Mouse (Mus musculus) erythroblast, embryonic 14.5 days (primary cell): ENCODE data around the gene Zfp871.

Experiments
- GATA1 ChIP-seq: IDR thresholded peaks from 2 replicates; pipeline ENCODE4 v1.6.1; 2012; ENCODE audit warnings: low read length, inconsistent platforms, mixed read lengths
- TAL1 ChIP-seq: IDR thresholded peaks from 3 replicates; pipeline ENCODE4 v1.6.1; 2012; ENCODE audit warnings: low read length, inconsistent platforms, mixed read lengths

DNA sequence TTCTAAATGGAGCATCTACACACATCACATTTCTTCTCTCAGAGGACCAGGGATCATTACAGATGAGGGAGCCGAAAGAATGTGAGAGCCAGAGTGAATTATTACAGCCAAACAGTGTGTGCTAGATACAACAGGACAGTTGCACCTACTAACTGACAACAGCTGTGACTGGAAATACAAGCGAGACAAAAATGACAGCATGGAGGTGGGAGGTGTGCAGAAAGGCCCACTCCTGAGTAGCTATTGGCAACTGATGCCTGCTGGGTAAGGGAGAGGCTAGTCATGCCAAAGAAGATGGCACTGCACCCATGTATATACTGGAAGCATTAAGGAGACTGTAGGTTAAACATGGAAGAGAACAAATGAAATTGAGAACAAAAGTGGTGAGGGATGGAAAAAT lies 21.7 kb downstream of the Zfp871 start:
- TF ChIP-seq TAL1 (no peak), GATA1 (no peak)
